Mouse (Mus musculus) heart, postnatal 0 days (tissue): ENCODE data around the gene Trmu. TPM values are rescaled to one million over a fixed set of nuclear protein-coding genes. Genes with fewer than 3 reads are reported as not detected.

Source experiments
- ATAC-seq: fragments of 200-750 bp; cut with Nextera tagmentation; 2 replicates; pipeline ENCODE4 v1.8.0; 2017; ENCODE audit warnings: low read depth, moderate number of reproducible peaks, moderate library complexity; ENCODE audit not compliant: insufficient read depth
- DNase-seq: peaks from one replicate; pipeline ENCODE4 v3.0.0-alpha.2; 2016; ENCODE audit warnings: low spot score
- H3K27ac ChIP-seq: fragments of 300-500 bp; sonication (generic); 2 replicates; pipeline ENCODE4 v1.5.1; 2014; ENCODE audit warnings: low read depth, mild to moderate bottlenecking
- H3K27me3 ChIP-seq: fragments of 300-500 bp; sonication (generic); 2 replicates; pipeline ENCODE4 v1.6.1; 2014; ENCODE audit warnings: low read length, mixed read lengths; ENCODE audit not compliant: control insufficient read depth, insufficient read depth
- H3K36me3 ChIP-seq: fragments of 300-500 bp; sonication (generic); replicated peaks from 2 replicates; pipeline ENCODE4 v1.6.1; 2014; ENCODE audit warnings: low read length, mixed read lengths; ENCODE audit not compliant: control insufficient read depth, insufficient read depth
- H3K4me1 ChIP-seq: fragments of 300-500 bp; sonication (generic); 2 replicates; pipeline ENCODE4 v1.6.1; 2014; ENCODE audit warnings: antibody characterized with exemption; ENCODE audit not compliant: control insufficient read depth, insufficient read depth
- H3K4me2 ChIP-seq: fragments of 300-500 bp; sonication (generic); 2 replicates; pipeline ENCODE4 v1.6.1; 2014; ENCODE audit warnings: low read depth, mild to moderate bottlenecking, low read length, moderate library complexity
- H3K4me3 ChIP-seq: fragments of 300-500 bp; sonication (generic); 2 replicates; pipeline ENCODE4 v1.5.1; 2014; ENCODE audit warnings: low read depth, low read length
- H3K9ac ChIP-seq: fragments of 300-500 bp; sonication (generic); replicated peaks from 2 replicates; pipeline ENCODE4 v1.6.1; 2014; ENCODE audit warnings: low read depth, low read length, mixed read lengths
- H3K9me3 ChIP-seq: fragments of 300-500 bp; sonication (generic); replicated peaks from 2 replicates; pipeline ENCODE4 v1.6.1; 2016; ENCODE audit warnings: low read length; ENCODE audit not compliant: control insufficient read depth
- CTCF ChIP-seq: IDR thresholded peaks from 2 replicates; pipeline ENCODE4 v1.5.1; 2016; ENCODE audit warnings: antibody characterized with exemption, control low read depth, low read depth
- EP300 ChIP-seq: IDR thresholded peaks from 2 replicates; pipeline ENCODE4 v1.6.1; 2016; ENCODE audit warnings: antibody characterized with exemption, low read depth
- WGBS: fragments of 180-500 bp; shearing (Covaris S2); extraction: QIAGEN DNeasy Blood & Tissue Kit; methylation state at CpG from one replicate; pipeline ENCODE4 v1.1.7; 2014; 5-methylcytosine and 5-hydroxymethylcytosine counted together
- polyA plus RNA-seq: library from polyadenylated mRNA; unstranded; fragments of >200 nt; fragmentation: Nextera tagmentation; extraction: Ambion mirVana; gene quantifications from 2 replicates; pipeline ENCODE4 v1.2.1, GENCODE M21; 2015
- total RNA-seq: library from RNA; depleted of rRNA; stranded (reverse); fragments of >200 nt; gene quantifications from 2 replicates; pipeline ENCODE4 v1.2.3, GENCODE M21; 2014; ENCODE audit warnings: low replicate concordance

Gene Trmu
- total and polyA plus RNA-seq, 2 experiments from 2014 or later, result 35.0 to 35.4 TPM

DNA sequence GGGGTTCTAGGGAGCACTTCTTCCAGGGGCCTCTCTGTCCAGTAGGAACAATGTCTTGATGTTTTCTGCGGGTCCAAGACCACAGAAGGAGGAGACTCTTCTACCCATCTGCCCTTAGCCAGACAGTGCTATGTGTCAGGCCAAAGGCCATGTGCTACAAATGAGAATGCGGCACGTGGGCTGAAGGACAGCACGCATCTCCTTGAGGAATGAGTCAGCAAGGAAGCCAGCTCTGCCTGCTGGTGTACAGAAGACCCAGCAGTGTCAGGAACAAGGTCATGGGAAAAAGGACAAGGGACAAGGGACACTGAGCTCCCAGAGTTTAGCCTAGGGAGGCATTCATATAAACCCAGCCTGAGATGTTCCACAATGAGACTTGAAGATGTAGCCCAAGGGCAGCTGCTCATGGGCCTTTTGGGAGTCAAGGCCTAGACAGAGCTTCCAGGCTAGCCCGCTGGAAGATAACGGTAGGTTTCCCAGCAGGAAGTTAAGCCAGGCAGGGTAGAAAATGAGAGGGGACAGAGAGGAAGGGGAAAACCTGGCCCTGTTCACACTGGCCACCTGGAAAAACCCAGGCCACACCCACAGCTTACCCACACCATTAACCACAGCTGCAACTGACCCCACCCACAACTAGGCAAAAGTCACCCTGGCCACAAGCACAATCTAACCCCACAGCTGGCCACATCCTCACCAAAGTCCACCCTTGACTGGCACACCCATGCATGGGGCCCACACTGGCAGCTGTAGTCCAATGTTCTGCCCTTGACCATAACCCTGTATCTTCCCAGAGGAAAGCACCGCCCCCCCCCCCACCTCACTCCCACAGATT lies 29.8 kb downstream of the Trmu start:
- Histone ChIP-seq H3K9ac (no peak overlapping the region), H3K4me2 (no peak overlapping the region), H3K36me3 (no peaks in the 10 kb centered on the region), H3K4me3 (no peak overlapping the region), H3K9me3 (no peaks in the 10 kb centered on the region), H3K4me1 (peaks cover 13% of the 10 kb centered on the region; the same call in 1 of the 2 replicates), H3K27me3 (no peaks in the 10 kb centered on the region), H3K27ac (no peak overlapping the region)
- 83% methylated on average over 7 of the region's 7 CpGs for WGBS
- ATAC-seq (no peak), DNase-seq (no peak)
- no peak for TF ChIP-seq EP300
- no peak for TF ChIP-seq CTCF

DNA sequence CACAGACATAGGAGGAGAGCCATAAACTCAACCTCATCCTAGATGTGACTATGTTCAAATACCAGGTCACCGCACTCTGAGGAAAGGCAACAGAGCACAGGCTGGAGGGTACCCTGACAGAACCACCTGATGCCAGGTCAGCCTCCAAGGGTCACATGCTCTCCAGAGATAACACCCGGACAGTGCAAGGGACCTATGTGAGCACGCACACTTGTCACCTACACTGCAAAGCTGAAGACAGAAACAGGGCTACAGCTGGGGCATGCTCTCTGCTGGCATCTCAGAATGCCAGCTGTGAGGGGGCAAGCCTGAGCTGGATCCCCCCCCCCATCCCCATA lies 30.3 kb downstream of the Trmu start:
- Histone ChIP-seq H3K9me3 (no peaks in the 10 kb centered on the region), H3K27me3 (no peaks in the 10 kb centered on the region), H3K9ac (no peak overlapping the region), H3K27ac (no peak overlapping the region), H3K4me1 (peaks cover 13% of the 10 kb centered on the region; the same call in 1 of the 2 replicates), H3K4me3 (no peak overlapping the region), H3K4me2 (no peak overlapping the region), H3K36me3 (no peaks in the 10 kb centered on the region)
- WGBS, result 39% methylated on average over 3 of the region's 3 CpGs
- TF ChIP-seq EP300 (no peak), CTCF (no peak)
- ATAC-seq, result peak; percentile 43; the same call in 1 of the 2 replicates
- no peak for DNase-seq

DNA sequence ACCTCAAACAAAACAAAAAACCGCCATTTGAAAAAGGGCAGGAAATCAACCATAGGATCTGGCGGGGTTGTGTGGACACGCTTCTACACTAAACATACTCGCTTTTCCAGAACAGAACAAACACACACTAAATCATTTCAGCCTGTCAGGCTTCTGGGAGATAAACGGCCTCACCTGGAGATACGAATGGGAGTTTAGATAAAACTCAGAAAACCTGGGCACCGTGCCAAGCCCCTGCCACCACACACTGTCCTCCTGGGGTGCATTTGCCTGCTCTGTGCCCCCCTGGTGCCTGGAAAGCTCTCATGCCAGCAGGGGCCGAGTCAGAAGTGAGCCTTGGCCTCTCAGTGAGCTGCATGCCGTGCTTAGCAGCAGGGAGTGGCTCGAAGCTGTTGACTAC lies 30.8 kb downstream of the Trmu start:
- TF ChIP-seq EP300, result no peak
- no peak for ATAC-seq
- no peaks in the 10 kb centered on the region for H3K9me3 ChIP-seq
- no peak overlapping the region for H3K27ac ChIP-seq
- H3K4me1 ChIP-seq, result peaks cover 13% of the 10 kb centered on the region; the same call in 1 of the 2 replicates
- no peak for DNase-seq
- H3K27me3 ChIP-seq, result no peaks in the 10 kb centered on the region
- no peak overlapping the region for H3K4me2 ChIP-seq
- H3K4me3 ChIP-seq, result no peak overlapping the region
- H3K36me3 ChIP-seq, result no peaks in the 10 kb centered on the region
- no peak overlapping the region for H3K9ac ChIP-seq
- WGBS, result 42% methylated on average over 10 of the region's 10 CpGs

DNA sequence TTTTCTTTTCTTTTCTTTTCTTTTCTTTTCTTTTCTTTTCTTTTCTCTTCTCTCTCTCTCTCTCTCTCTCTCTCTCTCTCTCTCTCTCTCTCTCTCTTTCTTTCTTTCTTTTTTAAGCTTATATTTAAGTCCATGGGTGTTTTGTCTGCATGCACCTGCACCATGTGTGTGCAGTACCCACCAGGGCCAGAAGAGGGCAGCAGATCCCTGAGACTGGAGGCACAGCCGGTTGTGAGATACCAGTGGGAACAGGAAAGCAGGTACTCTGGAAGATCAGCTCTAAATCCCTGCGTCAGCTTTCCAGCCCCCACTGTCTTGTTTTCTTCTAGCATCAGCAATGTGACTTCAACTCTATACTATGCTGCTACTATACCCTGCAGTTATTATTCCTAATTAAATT lies 34.5 kb downstream of the Trmu start:
- Histone ChIP-seq H3K4me1 (peaks cover 13% of the 10 kb centered on the region; the same call in 1 of the 2 replicates), H3K9ac (no peak overlapping the region), H3K36me3 (no peaks in the 10 kb centered on the region), H3K27ac (no peak overlapping the region), H3K9me3 (no peaks in the 10 kb centered on the region), H3K4me3 (no peak overlapping the region), H3K4me2 (no peak overlapping the region), H3K27me3 (no peaks in the 10 kb centered on the region)
- ATAC-seq (no peak), DNase-seq (peak; percentile 48)
- peak; percentile 86 for TF ChIP-seq CTCF
- TF ChIP-seq EP300, result no peak
- WGBS, result 35% methylated on average over 2 of the region's 2 CpGs

DNA sequence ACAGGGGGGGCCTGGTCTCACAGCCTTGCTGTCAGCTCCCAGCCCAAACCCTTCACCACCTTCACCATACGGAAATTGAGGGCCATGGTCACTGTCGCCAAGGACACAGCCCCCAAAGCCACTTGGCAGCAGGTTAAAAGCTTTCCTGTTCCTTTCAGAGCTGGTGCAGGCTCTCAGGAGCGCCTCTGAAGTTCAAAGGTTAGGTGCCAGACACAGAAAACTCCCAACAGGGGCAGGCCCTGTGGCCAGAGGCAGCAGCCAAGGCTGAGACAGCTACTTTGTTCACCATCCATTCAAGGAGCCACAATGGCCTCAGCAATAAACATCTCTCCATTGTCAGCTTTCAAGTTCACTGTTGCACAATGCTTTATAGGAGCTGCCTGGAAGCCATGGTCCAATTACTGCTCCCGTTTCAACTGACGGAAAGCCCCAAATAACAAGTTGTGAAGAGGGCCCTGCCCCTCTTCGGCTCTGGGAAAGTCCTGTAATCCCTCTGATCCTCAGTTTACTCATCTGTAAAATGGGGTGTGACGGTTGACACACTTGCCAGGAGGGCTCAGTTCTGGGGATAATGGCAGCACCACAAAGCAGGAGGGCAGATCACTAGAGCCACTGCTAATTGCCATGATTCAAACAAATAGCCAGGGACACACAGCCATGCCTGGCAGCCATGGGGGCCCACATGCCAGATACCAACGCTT lies 40.2 kb downstream of the Trmu start:
- Histone ChIP-seq H3K9ac (no peak overlapping the region), H3K4me3 (no peak overlapping the region), H3K4me2 (no peak overlapping the region), H3K27me3 (no peaks in the 10 kb centered on the region), H3K27ac (no peak overlapping the region), H3K9me3 (no peaks in the 10 kb centered on the region), H3K4me1 (no peaks in the 10 kb centered on the region), H3K36me3 (no peaks in the 10 kb centered on the region)
- WGBS, result 75% methylated on average over 8 of the region's 8 CpGs
- no peak for DNase-seq
- ATAC-seq, result no peak
- TF ChIP-seq EP300, result no peak
- TF ChIP-seq CTCF, result no peak
